Mouse (Mus musculus) hindbrain, embryonic 14.5 days (tissue): ENCODE data around the gene Gm45140. TPM values are rescaled to one million over a fixed set of nuclear protein-coding genes. Genes with fewer than 3 reads are reported as not detected.

Source experiments
- ATAC-seq: fragments of 200-750 bp; cut with Nextera tagmentation; 2 replicates; pipeline ENCODE4 v1.8.0; 2017; ENCODE audit warnings: moderate number of reproducible peaks, mild to moderate bottlenecking, moderate TSS enrichment, moderate library complexity; ENCODE audit not compliant: low FRiP score
- DNase-seq: peaks from one replicate; pipeline ENCODE4 v3.0.0-alpha.2; 2015; ENCODE audit warnings: low spot score
- H3K27ac ChIP-seq: fragments of 300-500 bp; sonication (generic); 2 replicates; pipeline ENCODE4 v1.5.1; 2014; ENCODE audit warnings: mild to moderate bottlenecking, moderate library complexity
- H3K27me3 ChIP-seq: fragments of 300-500 bp; sonication (generic); 2 replicates; pipeline ENCODE4 v1.6.1; 2014; ENCODE audit warnings: mild to moderate bottlenecking, low read length, mixed read lengths; ENCODE audit not compliant: control insufficient read depth, insufficient read depth
- H3K36me3 ChIP-seq: fragments of 300-500 bp; sonication (generic); replicated peaks from 2 replicates; pipeline ENCODE4 v1.6.1; 2014; ENCODE audit not compliant: control insufficient read depth, insufficient read depth
- H3K4me1 ChIP-seq: fragments of 300-500 bp; sonication (generic); replicated peaks from 2 replicates; pipeline ENCODE4 v1.6.1; 2014; ENCODE audit warnings: antibody characterized with exemption, low read length, mixed read lengths; ENCODE audit not compliant: control insufficient read depth, insufficient read depth
- H3K4me2 ChIP-seq: fragments of 300-500 bp; sonication (generic); replicated peaks from 2 replicates; pipeline ENCODE4 v1.6.1; 2014; ENCODE audit warnings: mild to moderate bottlenecking, moderate library complexity
- H3K4me3 ChIP-seq: fragments of 300-500 bp; sonication (generic); replicated peaks from 2 replicates; pipeline ENCODE4 v1.5.1; 2014; ENCODE audit warnings: mild to moderate bottlenecking, low read length
- H3K9ac ChIP-seq: fragments of 300-500 bp; sonication (generic); 2 replicates; pipeline ENCODE4 v1.6.1; 2014
- H3K9me3 ChIP-seq: fragments of 300-500 bp; sonication (generic); 2 replicates; pipeline ENCODE4 v1.6.1; 2016; ENCODE audit warnings: low read length; ENCODE audit not compliant: control insufficient read depth
- WGBS: fragments of 180-500 bp; shearing (Covaris S2); extraction: QIAGEN DNeasy Blood & Tissue Kit; methylation state at CpG from one replicate; pipeline ENCODE4 v1.1.7; 2014; 5-methylcytosine and 5-hydroxymethylcytosine counted together
- polyA plus RNA-seq: library from polyadenylated mRNA; unstranded; fragments of >200 nt; fragmentation: Nextera tagmentation; extraction: Ambion mirVana; gene quantifications from 2 replicates; pipeline ENCODE4 v1.2.1, GENCODE M21; 2014

Gm45140 gene
- polyA plus RNA-seq, 1 experiment from 2014 or later = 1.1 TPM

DNA sequence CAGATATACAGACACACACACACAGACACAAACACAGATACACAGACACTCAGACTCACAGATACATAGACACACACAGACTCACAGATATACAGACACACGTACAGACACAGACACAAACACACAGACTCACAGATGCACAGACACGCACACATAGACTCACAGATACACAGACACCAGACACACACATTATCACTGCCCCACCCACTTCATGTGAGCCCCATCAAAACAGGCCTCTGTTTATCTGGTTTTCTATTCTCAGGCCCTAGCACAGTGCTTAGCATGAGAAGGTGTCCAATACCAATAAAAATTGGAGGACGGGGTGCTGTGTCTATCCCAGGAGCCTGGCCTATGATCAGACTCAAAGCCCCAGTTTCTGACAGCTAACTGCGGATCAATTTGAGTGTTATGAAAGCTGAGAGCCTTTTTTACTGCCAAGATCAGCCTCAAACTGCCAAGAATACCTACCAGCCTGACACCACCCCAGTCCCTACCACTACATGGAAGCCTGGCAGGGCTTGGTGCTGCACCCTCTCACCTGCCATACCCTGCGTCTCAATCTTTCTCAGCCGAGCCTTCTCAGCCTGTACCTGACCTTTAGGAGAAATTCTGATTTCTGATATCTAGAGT lies 39.2 kb downstream of the Gm45140 start:
- ATAC-seq = no peak
- H3K9me3 ChIP-seq = no peaks in the 10 kb centered on the region
- no peaks in the 10 kb centered on the region for H3K4me1 ChIP-seq
- peaks cover 19% of the 10 kb centered on the region for H3K36me3 ChIP-seq
- H3K27me3 ChIP-seq = no peaks in the 10 kb centered on the region
- no peak overlapping the region for H3K9ac ChIP-seq
- no peak overlapping the region for H3K27ac ChIP-seq
- no peak overlapping the region for H3K4me3 ChIP-seq
- 89% methylated on average over 6 of the region's 6 CpGs for WGBS
- H3K4me2 ChIP-seq = no peak overlapping the region
- no peak for DNase-seq

DNA sequence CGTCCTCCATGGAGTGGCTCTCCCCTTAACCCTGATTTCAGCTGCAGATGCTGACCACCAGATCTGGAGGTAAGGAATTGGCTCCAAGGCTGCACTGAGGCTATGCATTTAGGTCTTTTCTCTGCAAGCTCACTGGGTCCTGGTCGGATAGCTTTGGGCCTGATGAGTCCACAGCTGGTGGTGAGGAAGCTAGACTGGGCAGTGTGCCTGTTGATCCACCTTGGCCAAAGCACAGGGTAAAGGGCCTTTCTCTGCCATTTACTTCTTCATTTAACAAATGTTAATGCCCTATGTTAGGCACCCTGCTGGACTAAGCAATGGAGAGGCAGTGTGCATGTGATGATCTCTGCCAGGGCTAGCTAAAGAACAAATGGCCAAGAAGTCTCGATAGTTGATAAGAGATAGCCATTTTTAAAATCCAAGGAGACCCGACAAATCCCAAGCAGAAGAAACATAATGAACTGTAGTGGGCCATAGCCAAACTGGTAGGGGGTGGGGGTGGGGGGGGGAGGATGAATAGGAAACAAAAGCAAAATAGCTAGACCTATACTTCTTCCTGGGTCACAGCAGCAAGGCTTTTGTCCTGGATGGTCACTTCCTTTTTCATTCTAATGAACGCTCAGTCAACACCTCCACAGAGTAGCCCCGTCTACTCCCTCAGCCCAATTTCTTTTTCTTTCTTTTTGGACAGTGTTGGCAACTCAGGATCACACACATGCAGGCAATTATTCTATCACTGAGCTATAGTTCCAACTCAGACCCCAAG lies 40.0 kb downstream of the Gm45140 start:
- Histone ChIP-seq H3K36me3 (peaks cover 22% of the 10 kb centered on the region), H3K9me3 (no peaks in the 10 kb centered on the region), H3K4me2 (no peak overlapping the region), H3K9ac (no peak overlapping the region), H3K4me1 (no peaks in the 10 kb centered on the region), H3K27ac (no peak overlapping the region), H3K4me3 (no peak overlapping the region), H3K27me3 (no peaks in the 10 kb centered on the region)
- whole genome bisulfite sequencing = 49% methylated on average over 6 of the region's 6 CpGs
- no peak for ATAC-seq
- DNase-seq = no peak

DNA sequence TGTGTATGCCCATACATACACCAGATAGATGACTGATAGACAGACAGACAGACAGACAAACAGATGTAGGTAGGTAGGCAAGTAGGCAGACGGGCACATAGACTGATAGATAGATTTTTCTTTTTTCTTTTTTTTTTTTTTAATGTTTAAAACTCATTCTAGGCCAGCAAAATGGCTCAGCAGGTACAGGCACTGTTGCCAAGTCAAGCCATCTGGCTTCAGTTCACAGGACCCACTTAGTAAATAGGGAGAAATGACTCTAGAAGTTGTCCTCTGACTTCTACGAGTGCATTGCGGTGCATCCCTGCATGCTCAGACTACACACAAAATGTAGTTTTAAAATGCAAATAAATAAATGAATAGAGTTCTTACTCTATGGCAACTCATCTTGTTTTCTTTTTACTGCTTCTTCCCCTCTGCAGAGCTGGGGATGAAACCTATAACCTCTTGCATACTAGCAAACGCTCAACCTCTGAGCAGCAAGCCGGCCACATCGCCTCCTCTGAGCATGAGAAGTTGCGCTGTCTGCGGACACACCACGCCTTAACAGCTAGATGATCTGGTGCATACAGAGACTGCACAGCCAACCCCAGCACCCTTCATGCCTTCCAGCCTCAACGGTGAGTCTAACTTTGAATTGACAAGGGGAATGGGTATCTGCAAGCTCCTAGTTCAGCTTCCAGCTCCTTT lies 41.6 kb downstream of the Gm45140 start:
- H3K4me3 ChIP-seq = no peak overlapping the region
- H3K27me3 ChIP-seq = no peaks in the 10 kb centered on the region
- H3K4me2 ChIP-seq = no peak overlapping the region
- WGBS = 96% methylated on average over 10 of the region's 10 CpGs
- ATAC-seq (no peak), DNase-seq (no peak)
- no peak overlapping the region for H3K9ac ChIP-seq
- H3K9me3 ChIP-seq = no peaks in the 10 kb centered on the region
- H3K36me3 ChIP-seq = peaks cover 22% of the 10 kb centered on the region
- peaks cover 8% of the 10 kb centered on the region; the same call in 1 of the 2 replicates for H3K4me1 ChIP-seq
- H3K27ac ChIP-seq = no peak overlapping the region

DNA sequence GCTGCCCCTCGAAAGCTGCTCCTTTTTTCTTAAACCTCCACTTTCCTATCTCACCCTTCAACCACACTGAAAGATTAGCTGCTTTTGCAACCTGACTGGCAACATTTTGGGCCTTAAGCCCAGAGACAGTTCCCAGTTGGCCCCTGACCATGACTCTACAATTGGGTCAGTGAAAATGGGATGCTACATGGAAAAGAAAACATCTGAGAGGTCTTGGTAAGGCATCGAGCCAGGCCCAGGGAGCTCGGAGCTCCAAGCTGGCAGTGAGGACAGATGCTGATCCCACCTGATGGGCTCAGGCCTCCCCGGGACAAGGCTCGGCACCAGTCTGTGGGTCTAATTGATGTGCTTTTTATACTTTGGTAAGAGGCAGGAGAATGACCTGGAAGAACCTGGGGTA lies 43.8 kb downstream of the Gm45140 start:
- H3K9me3 ChIP-seq = no peaks in the 10 kb centered on the region
- 93% methylated on average over 5 of the region's 5 CpGs for WGBS
- DNase-seq (no peak), ATAC-seq (no peak)
- no peak overlapping the region for H3K4me2 ChIP-seq
- peaks cover 10% of the 10 kb centered on the region; the same call in 1 of the 2 replicates for H3K4me1 ChIP-seq
- no peak overlapping the region for H3K4me3 ChIP-seq
- H3K9ac ChIP-seq = no peak overlapping the region
- H3K27ac ChIP-seq = no peak overlapping the region
- H3K36me3 ChIP-seq = peaks cover 22% of the 10 kb centered on the region
- no peaks in the 10 kb centered on the region for H3K27me3 ChIP-seq

DNA sequence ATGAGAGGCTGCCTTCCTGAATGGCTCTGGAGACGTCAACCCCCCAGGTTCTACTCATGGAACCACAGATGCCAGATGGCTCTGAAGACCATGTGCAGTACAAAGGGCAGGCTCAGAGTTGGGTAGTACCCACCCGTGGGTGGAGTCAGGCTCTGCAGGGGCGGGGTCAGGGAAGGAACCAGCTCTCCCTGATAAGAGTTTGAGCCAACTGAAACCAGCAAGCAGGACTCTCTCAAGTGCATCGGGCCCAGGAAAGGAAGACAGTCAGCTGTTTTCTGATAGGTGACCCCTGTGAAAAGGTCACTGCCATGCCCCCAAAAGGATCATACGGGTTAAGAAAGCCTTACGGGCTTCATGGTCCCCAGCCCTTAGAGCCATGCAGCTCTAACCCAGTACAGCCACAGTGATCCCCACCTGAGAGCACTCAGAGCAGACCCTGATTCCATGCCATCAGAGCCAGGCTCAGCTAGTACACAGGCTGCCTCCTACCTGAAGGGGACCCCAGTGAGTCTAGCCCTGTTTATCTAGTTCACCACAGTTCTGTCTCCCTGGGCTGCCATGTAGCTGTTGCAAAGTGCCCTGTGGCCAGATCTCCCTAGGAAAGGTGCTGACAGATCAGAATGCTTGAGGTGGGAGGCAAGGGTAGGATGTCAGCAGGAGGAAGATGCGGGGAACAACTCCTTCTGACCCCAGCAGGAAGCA lies 44.7 kb downstream of the Gm45140 start:
- Histone ChIP-seq H3K36me3 (peaks cover 22% of the 10 kb centered on the region), H3K4me2 (no peak overlapping the region), H3K9ac (no peak overlapping the region), H3K4me3 (no peak overlapping the region), H3K9me3 (no peaks in the 10 kb centered on the region), H3K27ac (no peak overlapping the region), H3K27me3 (no peaks in the 10 kb centered on the region), H3K4me1 (peaks cover 10% of the 10 kb centered on the region; the same call in 1 of the 2 replicates)
- 78% methylated on average over 7 of the region's 7 CpGs for WGBS
- DNase-seq (no peak), ATAC-seq (no peak)

DNA sequence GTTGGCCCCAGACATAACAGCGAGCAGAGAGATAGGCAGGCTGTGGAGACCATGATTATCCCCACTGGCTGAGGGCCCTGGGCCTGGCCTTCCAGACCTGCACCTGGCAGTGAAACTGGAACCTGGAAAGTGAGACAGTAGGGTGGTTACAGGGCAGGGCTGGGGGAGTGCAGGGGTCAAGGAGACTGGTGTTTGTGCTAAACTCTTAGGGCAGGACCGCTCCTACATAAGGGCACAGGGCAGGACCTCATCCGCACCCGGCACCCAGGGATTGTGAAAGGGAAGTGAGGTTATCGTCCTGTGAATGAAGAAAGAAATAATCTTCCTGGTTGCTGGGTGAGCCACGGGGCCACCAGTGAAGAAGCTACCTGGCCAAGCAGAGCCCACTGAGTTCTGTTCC lies 45.8 kb downstream of the Gm45140 start:
- Histone ChIP-seq H3K9ac (no peak overlapping the region), H3K9me3 (no peaks in the 10 kb centered on the region), H3K4me2 (no peak overlapping the region), H3K36me3 (peaks cover 22% of the 10 kb centered on the region), H3K27ac (no peak overlapping the region), H3K4me3 (no peak overlapping the region), H3K27me3 (no peaks in the 10 kb centered on the region), H3K4me1 (peaks cover 10% of the 10 kb centered on the region; the same call in 1 of the 2 replicates)
- no peak for ATAC-seq
- WGBS = 93% methylated on average over 6 of the region's 6 CpGs
- DNase-seq = no peak

DNA sequence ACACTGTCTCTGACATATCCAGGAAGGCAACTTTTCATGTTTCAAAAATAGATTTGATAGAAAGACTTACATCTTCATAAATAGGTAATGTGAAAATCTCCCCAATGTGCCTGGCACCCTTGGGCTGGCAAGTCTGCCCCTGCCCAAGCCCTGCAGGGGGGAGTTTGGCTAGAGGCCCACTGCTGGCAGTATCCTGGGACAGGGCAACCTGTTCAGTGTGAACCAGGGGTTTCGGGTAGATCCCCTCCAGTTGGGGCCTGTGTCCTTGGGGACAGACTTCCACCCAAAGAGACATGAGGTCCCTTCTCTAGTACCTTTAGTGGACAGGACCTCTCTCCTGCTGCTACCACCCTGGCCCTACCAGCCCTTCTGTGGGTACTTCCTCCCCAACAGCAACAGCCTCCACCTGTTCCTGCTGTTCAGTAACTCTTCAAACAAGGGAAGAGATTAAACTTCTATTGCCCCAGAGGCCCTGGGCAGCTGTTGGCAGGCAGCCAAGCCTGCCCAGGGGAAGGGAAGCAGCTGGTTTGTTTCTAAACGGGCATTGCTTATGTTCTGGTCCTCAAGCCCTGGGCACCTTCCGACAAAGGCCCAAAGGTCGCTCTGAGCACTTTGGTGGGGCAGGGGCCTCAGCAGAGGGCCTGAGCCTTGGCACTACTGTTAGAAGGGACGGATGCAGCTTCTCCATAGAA lies 46.6 kb downstream of the Gm45140 start:
- Histone ChIP-seq H3K27ac (no peak overlapping the region), H3K9me3 (no peaks in the 10 kb centered on the region), H3K4me3 (no peak overlapping the region), H3K9ac (no peak overlapping the region), H3K27me3 (no peaks in the 10 kb centered on the region), H3K4me2 (no peak overlapping the region), H3K4me1 (peaks cover 10% of the 10 kb centered on the region; the same call in 1 of the 2 replicates), H3K36me3 (peaks cover 17% of the 10 kb centered on the region)
- DNase-seq = peak; percentile 48
- 39% methylated on average over 5 of the region's 5 CpGs for WGBS
- ATAC-seq = no peak

DNA sequence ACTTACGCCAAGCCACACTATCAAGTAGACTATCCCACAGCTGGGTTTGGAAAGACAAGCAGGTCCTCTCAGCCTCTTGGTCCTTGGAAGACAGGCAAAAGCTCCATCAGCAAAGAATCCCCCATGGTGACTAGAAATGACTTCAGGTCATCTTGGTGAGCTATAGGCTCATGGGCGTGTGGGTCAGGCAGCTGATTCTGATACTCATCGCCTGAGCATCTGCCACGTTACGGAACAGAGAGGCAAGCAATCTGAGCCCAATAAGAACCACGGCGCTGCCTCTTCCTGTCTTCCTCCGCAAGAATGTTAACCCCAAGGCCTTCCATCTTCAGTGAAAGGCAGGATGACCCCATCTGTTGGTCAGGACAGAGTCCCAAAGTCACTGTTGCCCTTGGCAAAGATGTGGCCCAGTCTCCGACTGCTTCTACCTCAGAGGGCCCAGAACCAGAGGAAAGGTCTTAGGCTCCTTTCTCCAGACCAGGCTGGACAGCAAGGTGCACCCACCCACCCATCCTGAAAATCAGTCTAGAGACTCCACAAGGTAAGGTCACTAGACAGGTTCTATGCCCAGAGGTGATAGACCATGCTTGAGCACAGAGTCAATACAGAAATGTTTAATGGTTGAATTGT lies 47.2 kb downstream of the Gm45140 start:
- Histone ChIP-seq H3K9ac (no peak overlapping the region), H3K27ac (no peak overlapping the region), H3K4me3 (no peak overlapping the region), H3K9me3 (no peaks in the 10 kb centered on the region), H3K4me2 (no peak overlapping the region), H3K27me3 (no peaks in the 10 kb centered on the region), H3K36me3 (peaks cover 16% of the 10 kb centered on the region), H3K4me1 (peaks cover 10% of the 10 kb centered on the region; the same call in 1 of the 2 replicates)
- 94% methylated on average over 9 of the region's 9 CpGs for WGBS
- ATAC-seq (no peak), DNase-seq (no peak)
